Mouse (Mus musculus) lung, postnatal 0 days (tissue): ENCODE data around the gene Prkce.

Experiments
- CTCF ChIP-seq: IDR thresholded peaks from 2 replicates; pipeline ENCODE4 v1.5.1; 2016; ENCODE audit warnings: antibody characterized with exemption, mild to moderate bottlenecking
- EP300 ChIP-seq: IDR thresholded peaks from 2 replicates; pipeline ENCODE4 v1.6.1; 2016; ENCODE audit warnings: antibody characterized with exemption, mild to moderate bottlenecking, control low read depth

GRCm38 (mm10) chr17:86639279-86639678 lies 471.7 kb downstream of the Prkce start:
- no peak for TF ChIP-seq CTCF
- TF ChIP-seq EP300 = no peak
